Mouse (Mus musculus) heart, embryonic 14.5 days (tissue): ENCODE results near the gene Sp1. TPM values are rescaled to one million over a fixed set of nuclear protein-coding genes. Genes with fewer than 3 reads are reported as not detected.

Experiments used
- ATAC-seq: fragments of 200-750 bp; cut with Nextera tagmentation; 2 replicates; pipeline ENCODE4 v1.8.0; 2017; ENCODE audit warnings: low read depth, moderate TSS enrichment; ENCODE audit not compliant: insufficient number of reproducible peaks, insufficient read depth, low FRiP score
- H3K27ac ChIP-seq, 2 experiments: fragments of 200-500 bp in 1 of 2; fragments of 300-500 bp in 1 of 2; sonication (generic) in 1 of 2; replicated peaks in 1 of 2; 2 replicates each; pipeline ENCODE4 v1.5.1; 2012 to 2014; ENCODE audit warnings: low read depth in 2 of 2, low read length in 2 of 2, control low read depth in 1 of 2, mild to moderate bottlenecking in 1 of 2, mixed read lengths in 1 of 2; ENCODE audit not compliant: control insufficient read depth in 1 of 2, insufficient read depth in 1 of 2
- H3K27me3 ChIP-seq: fragments of 300-500 bp; sonication (generic); 2 replicates; pipeline ENCODE4 v1.6.1; 2014; ENCODE audit warnings: mild to moderate bottlenecking, low read length, control low read depth; ENCODE audit not compliant: control insufficient read depth, insufficient read depth
- H3K36me3 ChIP-seq: fragments of 300-500 bp; sonication (generic); 2 replicates; pipeline ENCODE4 v1.6.1; 2014; ENCODE audit warnings: mild to moderate bottlenecking, control low read depth, low read length, mixed read lengths; ENCODE audit not compliant: control insufficient read depth, insufficient read depth
- H3K4me1 ChIP-seq, 2 experiments: fragments of 200-500 bp in 1 of 2; fragments of 300-500 bp in 1 of 2; sonication (generic) in 1 of 2; 2 replicates each; pipeline ENCODE4 v1.6.1; 2012 to 2014; ENCODE audit warnings: low read length in 2 of 2, control low read depth in 1 of 2, mixed read lengths in 1 of 2; ENCODE audit not compliant: control insufficient read depth in 2 of 2, insufficient read depth in 2 of 2
- H3K4me2 ChIP-seq: fragments of 300-500 bp; sonication (generic); 2 replicates; pipeline ENCODE4 v1.6.1; 2014; ENCODE audit warnings: mild to moderate bottlenecking, low read length
- H3K4me3 ChIP-seq, 2 experiments: fragments of 200-500 bp in 1 of 2; fragments of 300-500 bp in 1 of 2; sonication (generic) in 1 of 2; 2 replicates each; pipeline ENCODE4 v1.5.1; 2012 to 2014; ENCODE audit warnings: low read length in 2 of 2, mild to moderate bottlenecking in 2 of 2, control low read depth in 1 of 2, low read depth in 1 of 2, moderate library complexity in 1 of 2; ENCODE audit not compliant: control insufficient read depth in 1 of 2, insufficient read depth in 1 of 2
- H3K9ac ChIP-seq: fragments of 300-500 bp; sonication (generic); 2 replicates; pipeline ENCODE4 v1.6.1; 2014; ENCODE audit warnings: mild to moderate bottlenecking, low read length
- H3K9me3 ChIP-seq: fragments of 300-500 bp; sonication (generic); 2 replicates; pipeline ENCODE4 v1.6.1; 2016; ENCODE audit warnings: low read length, control low read depth; ENCODE audit not compliant: control insufficient read depth
- WGBS: fragments of 180-500 bp; shearing (Covaris S2); extraction: QIAGEN DNeasy Blood & Tissue Kit; methylation state at CpG from one replicate; pipeline ENCODE4 v1.1.7; 2014; 5-methylcytosine and 5-hydroxymethylcytosine counted together
- polyA plus RNA-seq: library from polyadenylated mRNA; unstranded; fragments of >200 nt; fragmentation: Nextera tagmentation; extraction: Ambion mirVana; gene quantifications from 2 replicates; pipeline ENCODE4 v1.2.1, GENCODE M21; 2014

Sp1 gene
- polyA plus RNA-seq, 1 experiment from 2014 or later = 8.2 TPM

DNA sequence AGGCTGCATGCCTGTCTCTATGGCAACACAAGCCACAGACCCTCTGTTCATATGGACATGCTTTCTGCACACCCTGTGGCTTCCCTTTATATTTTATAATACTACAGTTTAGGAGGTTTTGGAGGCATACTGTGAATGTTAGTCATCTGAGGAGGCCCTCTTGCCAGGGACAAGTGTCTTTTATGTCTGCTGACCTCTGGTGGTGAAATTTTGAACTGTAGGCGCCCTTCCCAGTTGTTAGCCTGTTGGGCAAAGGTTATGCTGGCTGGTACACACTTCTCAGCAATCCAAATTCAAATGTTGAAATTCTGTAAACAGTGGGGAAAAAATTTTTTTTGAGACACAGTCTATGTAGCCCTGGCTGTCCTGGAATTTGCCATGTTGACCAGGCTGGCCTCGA, 36.5 kb downstream of the Sp1 start:
- no peak for ATAC-seq
- H3K9ac ChIP-seq = no peak overlapping the region
- no peaks in the 10 kb centered on the region for H3K27me3 ChIP-seq
- no peak overlapping the region for H3K27ac ChIP-seq
- no peak overlapping the region for H3K4me3 ChIP-seq
- no peaks in the 10 kb centered on the region for H3K9me3 ChIP-seq
- 46% methylated on average over 2 of the region's 2 CpGs for WGBS
- H3K36me3 ChIP-seq = no peaks in the 10 kb centered on the region
- no peak overlapping the region for H3K4me2 ChIP-seq
- H3K4me1 ChIP-seq = peaks cover 4 to 7% of the 10 kb centered on the region in 2 experiments; a peak in 1 of 4 replicates

DNA sequence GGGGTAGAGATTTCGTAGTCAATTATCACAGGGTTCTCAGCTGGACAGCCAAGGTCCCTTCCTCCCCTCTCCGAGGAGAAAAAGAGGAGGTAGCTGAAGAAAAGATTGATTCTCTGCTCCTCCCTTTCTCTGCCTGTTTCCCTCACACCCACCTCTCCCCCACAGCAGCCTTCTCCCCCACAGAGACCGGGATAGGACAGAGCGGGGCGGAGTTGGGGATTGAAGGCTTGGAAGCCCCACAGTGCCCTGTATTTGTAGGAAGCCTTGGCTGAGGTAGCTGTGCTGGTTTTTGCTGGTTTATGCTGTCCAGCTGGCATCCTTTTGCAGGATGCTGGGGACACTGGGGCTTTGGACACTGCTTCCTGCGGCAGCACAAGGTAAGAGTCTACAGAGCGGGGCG, 39.2 kb downstream of the Sp1 start, which contains the start of gene Amhr2:
Amhr2 (plus strand) TSS at position 222 of the 400 bp plus-strand sequence.
- Histone ChIP-seq H3K9ac (no peak within 1 kb of the TSS), H3K27ac (no peak within 1 kb of the TSS), H3K36me3 (no peaks in the 10 kb centered on the region), H3K4me1 (peaks cover 4 to 7% of the 10 kb centered on the region in 2 experiments; a peak in 1 of 4 replicates), H3K4me2 (no peak within 1 kb of the TSS), H3K4me3 (no peak within 1 kb of the TSS), H3K27me3 (no peaks in the 10 kb centered on the region), H3K9me3 (no peaks in the 10 kb centered on the region)
- ATAC-seq = no peak
- 58% methylated on average over 8 of the region's 8 CpGs for WGBS

DNA sequence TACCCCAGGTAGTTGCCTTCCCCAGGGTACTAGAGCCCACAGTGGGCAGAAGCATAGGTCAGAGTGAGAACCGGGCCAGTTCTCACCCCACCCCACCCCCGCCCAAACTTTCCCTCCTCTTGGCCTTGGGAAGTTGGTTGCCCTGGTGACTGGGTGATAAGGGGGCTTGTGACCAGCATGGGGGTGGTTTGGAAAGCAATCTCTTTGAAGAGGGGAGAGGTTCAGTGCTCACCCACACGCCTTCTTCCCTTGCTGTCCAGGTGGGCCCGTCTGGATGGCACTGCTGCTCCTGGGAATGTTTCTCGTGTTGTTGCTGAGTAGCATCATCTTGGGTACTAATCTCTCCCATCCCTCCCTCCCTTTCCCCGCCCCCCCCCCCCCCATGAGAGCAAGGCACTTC, 40.5 kb downstream of the Sp1 start:
- Histone ChIP-seq H3K9me3 (no peaks in the 10 kb centered on the region), H3K27ac (no peak overlapping the region), H3K9ac (no peak overlapping the region), H3K4me1 (peaks cover 4 to 7% of the 10 kb centered on the region in 2 experiments; a peak in 1 of 4 replicates), H3K27me3 (no peaks in the 10 kb centered on the region), H3K4me3 (no peak overlapping the region), H3K36me3 (no peaks in the 10 kb centered on the region), H3K4me2 (no peak overlapping the region)
- WGBS = 16% methylated on average over 5 of the region's 6 CpGs
- ATAC-seq = no peak

DNA sequence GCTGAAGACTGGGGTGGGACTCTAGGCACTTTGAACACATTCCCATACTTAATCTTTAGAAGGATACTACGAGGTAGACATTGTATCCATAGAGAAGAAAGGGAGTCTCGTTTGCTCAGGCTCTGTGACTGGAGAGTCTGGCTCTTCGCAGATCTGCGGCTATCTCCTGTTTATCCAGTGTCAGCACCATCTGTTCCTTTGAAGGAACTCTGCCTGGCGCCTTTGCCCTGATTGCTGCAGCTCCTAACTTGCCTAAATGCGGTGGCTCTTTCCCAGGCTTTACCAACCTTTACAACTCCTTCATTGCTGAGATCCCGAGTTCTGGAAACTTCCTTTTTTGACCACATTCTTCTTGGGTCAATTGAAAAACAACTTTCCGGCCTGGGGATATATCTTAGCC, 43.4 kb downstream of the Sp1 start:
- no peak overlapping the region for H3K4me3 ChIP-seq
- no peak overlapping the region for H3K9ac ChIP-seq
- WGBS = 38% methylated on average over 8 of the region's 8 CpGs
- ATAC-seq = no peak
- H3K27ac ChIP-seq = no peak overlapping the region
- H3K4me1 ChIP-seq = peaks cover 4 to 7% of the 10 kb centered on the region in 2 experiments; a peak in 1 of 4 replicates
- H3K4me2 ChIP-seq = no peak overlapping the region
- no peaks in the 10 kb centered on the region for H3K9me3 ChIP-seq
- H3K27me3 ChIP-seq = no peaks in the 10 kb centered on the region
- H3K36me3 ChIP-seq = no peaks in the 10 kb centered on the region

DNA sequence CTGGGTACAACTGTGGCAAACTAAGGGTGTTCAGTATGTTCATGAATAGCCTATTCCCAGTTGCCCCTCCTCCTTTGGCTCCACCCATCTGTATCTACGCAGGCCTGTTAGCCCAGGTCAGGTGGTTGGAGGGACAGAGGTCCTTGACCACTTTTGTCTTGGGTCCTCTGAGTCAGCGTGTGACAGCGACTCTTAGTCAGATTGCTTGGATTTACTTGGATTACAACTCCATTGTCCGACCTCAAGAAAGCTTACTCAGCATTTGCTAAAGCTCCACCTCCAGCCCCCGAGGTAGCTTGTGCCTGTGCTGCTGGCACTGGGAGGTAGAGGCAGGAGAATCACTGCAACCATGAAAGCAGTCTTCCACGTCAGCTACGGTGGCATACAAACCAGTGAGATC, 45.0 kb downstream of the Sp1 start:
- H3K9me3 ChIP-seq = no peaks in the 10 kb centered on the region
- H3K36me3 ChIP-seq = no peaks in the 10 kb centered on the region
- no peak overlapping the region for H3K4me3 ChIP-seq
- H3K27ac ChIP-seq = no peak overlapping the region
- 33% methylated on average over 7 of the region's 7 CpGs for WGBS
- no peak for ATAC-seq
- peaks cover 4 to 6% of the 10 kb centered on the region in 2 experiments; a peak in 1 of 4 replicates for H3K4me1 ChIP-seq
- H3K9ac ChIP-seq = no peak overlapping the region
- H3K27me3 ChIP-seq = no peaks in the 10 kb centered on the region
- H3K4me2 ChIP-seq = no peak overlapping the region

DNA sequence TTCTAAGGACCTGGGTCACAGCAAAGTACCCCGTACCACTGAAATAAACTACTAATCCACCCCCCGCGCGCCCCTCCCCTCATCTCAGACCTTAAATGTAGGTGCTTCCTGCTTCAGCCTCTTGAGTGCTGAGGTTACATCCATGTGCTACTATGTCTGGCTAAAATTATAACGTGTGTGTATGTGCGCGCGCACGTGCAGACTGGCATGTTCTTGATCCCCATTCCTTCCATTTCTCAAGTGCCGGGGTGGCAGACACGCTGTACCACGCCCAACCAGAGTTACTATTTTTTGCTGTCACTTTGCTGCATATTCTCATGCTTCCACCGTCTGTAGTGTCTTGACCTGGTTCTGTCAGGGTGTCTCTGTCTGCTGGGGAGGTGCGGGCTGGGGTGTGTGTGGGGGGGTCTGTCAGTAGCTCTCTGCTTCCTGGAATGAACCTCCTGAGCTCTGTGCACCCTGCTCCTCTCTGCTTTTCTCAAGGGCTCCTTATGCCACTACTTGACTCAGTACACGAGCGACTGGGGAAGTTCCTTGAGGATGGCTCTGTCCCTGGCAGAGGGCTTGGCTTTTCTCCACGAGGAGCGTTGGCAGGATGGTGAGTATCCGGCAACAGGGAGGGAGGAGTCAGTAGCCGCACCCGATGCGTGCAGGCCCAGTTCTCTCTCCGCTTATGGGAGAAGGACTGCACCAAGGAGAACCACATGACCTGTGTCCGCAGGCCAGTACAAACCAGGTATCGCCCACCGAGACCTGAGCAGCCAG, 45.9 kb downstream of the Sp1 start:
- Histone ChIP-seq H3K27ac (no peak overlapping the region), H3K4me1 (no peaks in the 10 kb centered on the region; a peak in 1 of 4 replicates), H3K36me3 (no peaks in the 10 kb centered on the region), H3K4me3 (no peak overlapping the region), H3K9ac (no peak overlapping the region), H3K4me2 (no peak overlapping the region), H3K27me3 (no peaks in the 10 kb centered on the region), H3K9me3 (no peaks in the 10 kb centered on the region)
- 71% methylated on average over 26 of the region's 26 CpGs for WGBS
- no peak for ATAC-seq

DNA sequence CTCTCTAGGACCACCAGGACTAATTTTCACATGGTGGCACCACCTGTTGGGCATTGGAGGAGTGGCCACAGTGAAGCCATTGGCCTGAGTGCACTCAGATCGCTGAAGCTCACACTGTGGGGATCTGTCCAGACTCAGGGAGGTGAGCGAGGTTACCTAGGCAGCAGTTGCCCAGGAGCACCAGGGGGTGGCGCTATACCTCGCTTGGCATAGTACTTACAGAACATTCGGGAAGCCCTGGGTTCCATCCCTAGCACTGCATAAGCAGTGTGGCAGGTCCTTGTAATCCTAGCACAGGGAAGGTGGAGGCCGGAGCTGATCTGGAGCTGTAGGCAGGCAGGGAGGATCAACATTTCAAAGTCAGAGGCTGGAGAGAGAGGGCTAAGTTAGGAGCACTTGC, 50.0 kb downstream of the Sp1 start:
- Histone ChIP-seq H3K27me3 (no peaks in the 10 kb centered on the region), H3K9me3 (no peaks in the 10 kb centered on the region), H3K4me2 (no peak overlapping the region), H3K27ac (no peak overlapping the region), H3K36me3 (no peaks in the 10 kb centered on the region), H3K4me3 (no peak overlapping the region), H3K4me1 (peaks cover 9 to 22% of the 10 kb centered on the region in 2 experiments), H3K9ac (no peak overlapping the region)
- 35% methylated on average over 6 of the region's 6 CpGs for WGBS
- ATAC-seq = no peak
